Mouse (Mus musculus) small intestine, adult 2 months (tissue): ENCODE results near the gene Med12l.

ENCODE experiments used
- CTCF ChIP-seq: fragments of 200-500 bp; IDR thresholded peaks from 2 replicates; pipeline ENCODE4 v1.5.1; 2012; ENCODE audit warnings: low read depth, mild to moderate bottlenecking, control low read depth, inconsistent platforms, low read length, moderate library complexity, mixed read lengths; ENCODE audit not compliant: insufficient replicate concordance, insufficient read length; ENCODE audit errors: extremely low read depth
- POLR2A ChIP-seq: fragments of 200-500 bp; IDR thresholded peaks from 2 replicates; pipeline ENCODE4 v1.6.1; 2012; ENCODE audit warnings: low read depth, mild to moderate bottlenecking, control low read depth, inconsistent platforms, low read length, moderate library complexity

- TF ChIP-seq CTCF (no peak), POLR2A (no peak)
Measured at GRCm38 (mm10) chr3:59169921-59170627, 164.4 kb downstream of the Med12l start.
